Mouse (Mus musculus) spleen, embryonic (tissue): ENCODE data around the gene Taar7a.

ENCODE experiments used
- CTCF ChIA-PET: fragments of 350-600 bp; sonication (Branson Sonifier 250); formaldehyde crosslinking; loops from one replicate; lab custom pipeline; 2022; lab: Charles Lee

Gene Taar7a

GRCm38 (mm10) chr10:23948026-23948425 is 45.3 kb downstream of the Taar7a start:
- CTCF ChIA-PET: no interaction called here

DNA sequence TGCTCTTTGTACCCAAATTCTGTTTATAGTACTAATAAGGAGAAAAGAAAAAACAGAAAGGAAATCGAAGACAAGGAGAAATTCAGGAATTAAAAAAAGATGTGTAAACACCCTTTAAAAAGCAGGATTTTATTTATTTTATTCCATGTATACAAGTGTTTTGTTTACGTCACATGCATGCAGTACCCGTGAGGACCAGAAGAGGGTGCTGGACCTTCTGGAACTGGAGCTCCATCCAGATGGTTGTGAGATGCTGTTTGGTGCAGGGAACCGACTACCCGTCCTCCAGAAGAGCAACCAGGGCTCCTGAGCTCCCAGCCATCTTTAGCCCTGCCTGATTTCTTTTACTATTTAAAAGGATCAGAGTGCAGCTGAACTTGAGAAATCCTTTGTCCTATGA is 50.8 kb downstream of the Taar7a start:
- CTCF ChIA-PET: no interaction called here
